Mouse (Mus musculus) monocyte, adult 5-6 weeks (primary cell): ENCODE data around the gene Krtap4-6. TPM values are rescaled to one million over a fixed set of nuclear protein-coding genes. Genes with fewer than 3 reads are reported as not detected.

Experiments used
- total RNA-seq: library from RNA; stranded (forward); fragments of 200-1000, 200-491, 200-594 nt; gene quantifications from 3 replicates; pipeline ENCODE4 v1.2.3, GENCODE M21; 2017

The Krtap4-6 gene
- total RNA-seq, 1 experiment from 2014 or later, result not detected

Other genes starting within 250 kb of the Krtap4-6 start
- gene Krt12, start 243.7 kb downstream of the Krtap4-6 start, total RNA-seq, result not detected in 3 replicates
- gene Krt20, start 227.8 kb downstream of the Krtap4-6 start, total RNA-seq, result not detected in 3 replicates
- not detected in 3 replicates for gene Krt23, start 172.8 kb downstream of the Krtap4-6 start, total RNA-seq
- gene Krt39, start 144.6 kb downstream of the Krtap4-6 start, total RNA-seq, result not detected in 3 replicates
- not detected in 3 replicates for gene Krt40, start 122.8 kb downstream of the Krtap4-6 start, total RNA-seq
- gene Krtap3-3, start 115.1 kb downstream of the Krtap4-6 start, total RNA-seq, result not detected in 3 replicates
- gene Krtap3-2, start 109.1 kb downstream of the Krtap4-6 start, total RNA-seq, result not detected in 3 replicates
- not detected in 3 replicates for gene Gm11939, start 106.5 kb downstream of the Krtap4-6 start, total RNA-seq
- gene Krtap3-1, start 99.3 kb downstream of the Krtap4-6 start, total RNA-seq, result not detected in 3 replicates
- gene Krtap1-5, start 84.9 kb downstream of the Krtap4-6 start, total RNA-seq, result not detected in 3 replicates
- gene Krtap1-4, start 82.3 kb downstream of the Krtap4-6 start, total RNA-seq, result not detected in 3 replicates
- gene Krtap1-3, start 74.6 kb downstream of the Krtap4-6 start, total RNA-seq, result not detected in 3 replicates
- not detected in 3 replicates for gene Krtap9-3, start 67.9 kb downstream of the Krtap4-6 start, total RNA-seq
- gene Gm11938, start 62.7 kb downstream of the Krtap4-6 start, total RNA-seq, result not detected in 3 replicates
- not detected in 3 replicates for gene Gm11937, start 55.8 kb downstream of the Krtap4-6 start, total RNA-seq
- gene Krtap2-4, start 51.1 kb downstream of the Krtap4-6 start, total RNA-seq, result not detected in 3 replicates
- not detected in 3 replicates for gene Gm11562, start 45.5 kb downstream of the Krtap4-6 start, total RNA-seq
- gene Krtap4-1, start 37.7 kb downstream of the Krtap4-6 start, total RNA-seq, result not detected in 3 replicates
- gene Krtap4-2, start 30.9 kb downstream of the Krtap4-6 start, total RNA-seq, result not detected in 3 replicates
- not detected in 3 replicates for gene Krtap4-7, start 21.9 kb downstream of the Krtap4-6 start, total RNA-seq
- gene Gm11555, start 15.7 kb downstream of the Krtap4-6 start, total RNA-seq, result not detected in 3 replicates
- gene Gm11563, start 7.0 kb downstream of the Krtap4-6 start, total RNA-seq, result not detected in 3 replicates
- not detected in 3 replicates for gene Gm14190, start 24.8 kb upstream of the Krtap4-6 start, total RNA-seq
- gene Gm14180, start 68.3 kb upstream of the Krtap4-6 start, total RNA-seq, result not detected in 3 replicates
- not detected in 3 replicates for gene Gm11595, start 107.0 kb upstream of the Krtap4-6 start, total RNA-seq
- gene Krtap4-8, start 114.7 kb upstream of the Krtap4-6 start, total RNA-seq, result not detected in 3 replicates
- not detected in 3 replicates for gene Krtap4-9, start 119.2 kb upstream of the Krtap4-6 start, total RNA-seq
- gene Gm11596, start 127.5 kb upstream of the Krtap4-6 start, total RNA-seq, result not detected in 3 replicates
- not detected in 3 replicates for gene Gm11569, start 133.0 kb upstream of the Krtap4-6 start, total RNA-seq
- not detected in 3 replicates for gene Gm11554, start 138.5 kb upstream of the Krtap4-6 start, total RNA-seq
- not detected in 3 replicates for gene Krtap4-13, start 143.9 kb upstream of the Krtap4-6 start, total RNA-seq
- not detected in 3 replicates for gene Gm11564, start 149.7 kb upstream of the Krtap4-6 start, total RNA-seq
- not detected in 3 replicates for gene 2300003K06Rik, start 172.1 kb upstream of the Krtap4-6 start, total RNA-seq
- gene Krtap4-16, start 185.6 kb upstream of the Krtap4-6 start, total RNA-seq, result not detected in 3 replicates
- gene Gm11568, start 192.0 kb upstream of the Krtap4-6 start, total RNA-seq, result not detected in 3 replicates
- gene Gm11559, start 198.5 kb upstream of the Krtap4-6 start, total RNA-seq, result not detected in 3 replicates
- not detected in 3 replicates for gene Krtap9-1, start 207.4 kb upstream of the Krtap4-6 start, total RNA-seq
- not detected in 3 replicates for gene Gm11567, start 213.2 kb upstream of the Krtap4-6 start, total RNA-seq
- gene Krtap31-1, start 242.0 kb upstream of the Krtap4-6 start, total RNA-seq, result not detected in 3 replicates
- gene Gm11565, start 248.8 kb upstream of the Krtap4-6 start, total RNA-seq, result not detected in 3 replicates